Mouse (Mus musculus) stomach, embryonic 14.5 days (tissue): ENCODE measurements around the gene Col6a3. TPM values are rescaled to one million over a fixed set of nuclear protein-coding genes. Genes with fewer than 3 reads are reported as not detected.

ENCODE experiments used
- ATAC-seq: fragments of 200-750 bp; cut with Nextera tagmentation; 2 replicates; pipeline ENCODE4 v1.8.0; 2017; ENCODE audit warnings: low read depth, moderate TSS enrichment; ENCODE audit not compliant: insufficient number of reproducible peaks, insufficient read depth, low FRiP score
- H3K27ac ChIP-seq: fragments of 300-500 bp; sonication (generic); 2 replicates; pipeline ENCODE4 v1.5.1; 2014; ENCODE audit warnings: mild to moderate bottlenecking, low read length, moderate library complexity, mixed read lengths
- H3K27me3 ChIP-seq: fragments of 300-500 bp; sonication (generic); 2 replicates; pipeline ENCODE4 v1.6.1; 2014; ENCODE audit warnings: low read length, control low read depth, mixed read lengths; ENCODE audit not compliant: control insufficient read depth, insufficient read depth
- H3K36me3 ChIP-seq: fragments of 300-500 bp; sonication (generic); 2 replicates; pipeline ENCODE4 v1.6.1; 2014; ENCODE audit warnings: mild to moderate bottlenecking, control low read depth, low read length, moderate library complexity, mixed read lengths; ENCODE audit not compliant: control insufficient read depth, insufficient read depth
- H3K4me1 ChIP-seq: fragments of 300-500 bp; sonication (generic); 2 replicates; pipeline ENCODE4 v1.6.1; 2014; ENCODE audit warnings: low read length, control low read depth, mixed read lengths; ENCODE audit not compliant: control insufficient read depth, insufficient read depth
- H3K4me2 ChIP-seq: fragments of 300-500 bp; sonication (generic); replicated peaks from 2 replicates; pipeline ENCODE4 v1.6.1; 2014; ENCODE audit warnings: low read depth, low read length, control low read depth
- H3K4me3 ChIP-seq: fragments of 300-500 bp; sonication (generic); 2 replicates; pipeline ENCODE4 v1.5.1; 2014; ENCODE audit warnings: low read depth, low read length, control low read depth
- H3K9ac ChIP-seq: fragments of 300-500 bp; sonication (generic); replicated peaks from 2 replicates; pipeline ENCODE4 v1.6.1; 2014; ENCODE audit warnings: low read depth, mild to moderate bottlenecking, control low read depth, low read length, moderate library complexity, mixed read lengths
- H3K9me3 ChIP-seq: fragments of 300-500 bp; sonication (generic); 2 replicates; pipeline ENCODE4 v1.6.1; 2016; ENCODE audit warnings: low read depth, low read length, control low read depth; ENCODE audit not compliant: control insufficient read depth
- WGBS: fragments of 180-500 bp; shearing (Covaris S2); extraction: QIAGEN DNeasy Blood & Tissue Kit; methylation state at CpG from one replicate; pipeline ENCODE4 v1.1.7; 2014; 5-methylcytosine and 5-hydroxymethylcytosine counted together
- polyA plus RNA-seq: library from polyadenylated mRNA; unstranded; fragments of >200 nt; fragmentation: Nextera tagmentation; extraction: Ambion mirVana; gene quantifications from 2 replicates; pipeline ENCODE4 v1.2.1, GENCODE M21; 2014

The Col6a3 gene
- polyA plus RNA-seq, 1 experiment from 2014 or later: 133 TPM

GRCm38 (mm10) chr1:90789506-90789905, 54.3 kb downstream of the Col6a3 start:
- Histone ChIP-seq H3K27me3 (no peaks in the 10 kb centered on the region), H3K27ac (no peak overlapping the region), H3K9ac (no peak overlapping the region), H3K4me1 (no peaks in the 10 kb centered on the region), H3K4me3 (no peak overlapping the region), H3K4me2 (no peak overlapping the region), H3K36me3 (peaks cover 22% of the 10 kb centered on the region), H3K9me3 (no peaks in the 10 kb centered on the region)
- no peak for ATAC-seq
- 81% methylated on average over 6 of the region's 6 CpGs for WGBS

- Histone ChIP-seq H3K36me3 (peaks cover 8% of the 10 kb centered on the region), H3K4me3 (no peak overlapping the region), H3K27me3 (no peaks in the 10 kb centered on the region), H3K9me3 (no peaks in the 10 kb centered on the region), H3K4me1 (peaks cover 4% of the 10 kb centered on the region), H3K4me2 (no peak overlapping the region), H3K9ac (no peak overlapping the region), H3K27ac (no peak overlapping the region)
- 90% methylated on average over 1 of the region's 1 CpGs for WGBS
- ATAC-seq: no peak
Measured at GRCm38 (mm10) chr1:90780446-90780845, 63.3 kb downstream of the Col6a3 start.

GRCm38 (mm10) chr1:90779072-90779471, 64.7 kb downstream of the Col6a3 start:
- Histone ChIP-seq H3K27me3 (no peaks in the 10 kb centered on the region), H3K36me3 (peaks cover 5% of the 10 kb centered on the region), H3K9ac (no peak overlapping the region), H3K4me3 (no peak overlapping the region), H3K4me2 (no peak overlapping the region), H3K27ac (no peak overlapping the region), H3K4me1 (peaks cover 12% of the 10 kb centered on the region), H3K9me3 (no peaks in the 10 kb centered on the region)
- ATAC-seq: no peak
- WGBS: 95% methylated on average over 7 of the region's 7 CpGs

GRCm38 (mm10) chr1:90775477-90776241, 68.1 kb downstream of the Col6a3 start:
- WGBS: 14% methylated on average over 10 of the region's 10 CpGs
- H3K4me2 ChIP-seq: peak overlapping the region; percentile 32; the same call in 1 of the 2 replicates
- H3K4me3 ChIP-seq: 0 out of 2 replicates have a peak overlapping the region, but pooled peaks have one; percentile 5
- H3K27me3 ChIP-seq: no peaks in the 10 kb centered on the region
- no peak overlapping the region; the same call in 1 of the 2 replicates for H3K9ac ChIP-seq
- H3K36me3 ChIP-seq: peaks cover 7% of the 10 kb centered on the region
- H3K4me1 ChIP-seq: peaks cover 20% of the 10 kb centered on the region
- peak overlapping the region; percentile 87 for H3K27ac ChIP-seq
- ATAC-seq: peak; percentile 95
- H3K9me3 ChIP-seq: no peaks in the 10 kb centered on the region

- Histone ChIP-seq H3K27me3 (no peaks in the 10 kb centered on the region), H3K9ac (no peak overlapping the region), H3K27ac (no peak overlapping the region; the same call in 1 of the 2 replicates), H3K4me3 (no peak overlapping the region), H3K4me2 (no peak overlapping the region), H3K4me1 (peaks cover 28% of the 10 kb centered on the region), H3K36me3 (peaks cover 10% of the 10 kb centered on the region; the same call in 1 of the 2 replicates), H3K9me3 (no peaks in the 10 kb centered on the region)
- ATAC-seq: no peak
- 73% methylated on average over 4 of the region's 4 CpGs for WGBS
Measured at GRCm38 (mm10) chr1:90771172-90771571, 72.6 kb downstream of the Col6a3 start.

- Histone ChIP-seq H3K27ac (peak overlapping the region; percentile 92), H3K36me3 (peaks cover 10% of the 10 kb centered on the region; the same call in 1 of the 2 replicates), H3K27me3 (no peaks in the 10 kb centered on the region), H3K4me2 (no peak overlapping the region), H3K9me3 (no peaks in the 10 kb centered on the region), H3K4me3 (no peak overlapping the region), H3K9ac (no peak overlapping the region), H3K4me1 (peaks cover 20% of the 10 kb centered on the region)
- WGBS: 33% methylated on average over 7 of the region's 7 CpGs
- ATAC-seq: no peak
Measured at GRCm38 (mm10) chr1:90770027-90770426, 73.7 kb downstream of the Col6a3 start.

- 21% methylated on average over 7 of the region's 7 CpGs for WGBS
- ATAC-seq: peak; percentile 82
- Histone ChIP-seq H3K9ac (no peak overlapping the region), H3K9me3 (no peaks in the 10 kb centered on the region), H3K4me1 (peaks cover 17% of the 10 kb centered on the region), H3K27me3 (no peaks in the 10 kb centered on the region), H3K36me3 (peaks cover 10% of the 10 kb centered on the region; the same call in 1 of the 2 replicates), H3K27ac (peak overlapping the region; percentile 92), H3K4me3 (no peak overlapping the region), H3K4me2 (no peak overlapping the region)
Measured at GRCm38 (mm10) chr1:90769301-90769700, 74.5 kb downstream of the Col6a3 start.

- no peak overlapping the region for H3K27ac ChIP-seq
- no peak overlapping the region for H3K9ac ChIP-seq
- H3K4me3 ChIP-seq: no peak overlapping the region
- H3K36me3 ChIP-seq: 0 out of 2 replicates have a peak, but pooled peaks cover 3% of the 10 kb centered on the region
- no peaks in the 10 kb centered on the region for H3K9me3 ChIP-seq
- WGBS: 41% methylated on average over 4 of the region's 4 CpGs
- ATAC-seq: no peak
- no peak overlapping the region for H3K4me2 ChIP-seq
- H3K4me1 ChIP-seq: peaks cover 16% of the 10 kb centered on the region; the same call in 1 of the 2 replicates
- no peaks in the 10 kb centered on the region for H3K27me3 ChIP-seq
Measured at GRCm38 (mm10) chr1:90758091-90758673, 85.6 kb downstream of the Col6a3 start.
